Mouse (Mus musculus) limb, embryonic 11.5 days (tissue): ENCODE measurements at regions not wholly inside any gene's neighbourhood (a gene's known extent, or its start where the extent isn't known, plus 50 kb on each side); places are given as distances from the start of the nearest gene placed in this dataset.

Experiments
- ATAC-seq: fragments of 200-750 bp; cut with Nextera tagmentation; 2 replicates; pipeline ENCODE4 v1.8.0; 2017; ENCODE audit warnings: low read depth; ENCODE audit not compliant: insufficient number of reproducible peaks, low FRiP score, low TSS enrichment
- DNase-seq: peaks from one replicate; pipeline ENCODE4 v3.0.0-alpha.2; 2015; ENCODE audit warnings: low spot score
- H3K27ac ChIP-seq: fragments of 300-500 bp; sonication (generic); replicated peaks from 2 replicates; pipeline ENCODE4 v1.5.1; 2014; ENCODE audit warnings: low read depth, mild to moderate bottlenecking, low read length
- H3K27me3 ChIP-seq: fragments of 300-500 bp; sonication (generic); 2 replicates; pipeline ENCODE4 v1.6.1; 2014; ENCODE audit warnings: mild to moderate bottlenecking, low read length, mixed read lengths; ENCODE audit not compliant: control insufficient read depth, insufficient read depth
- H3K36me3 ChIP-seq: fragments of 300-500 bp; sonication (generic); 2 replicates; pipeline ENCODE4 v1.6.1; 2014; ENCODE audit warnings: mild to moderate bottlenecking, low read length, moderate library complexity, mixed read lengths; ENCODE audit not compliant: control insufficient read depth, insufficient read depth
- H3K4me1 ChIP-seq: fragments of 300-500 bp; sonication (generic); 2 replicates; pipeline ENCODE4 v1.6.1; 2014; ENCODE audit warnings: low read length, mixed read lengths; ENCODE audit not compliant: control insufficient read depth, insufficient read depth
- H3K4me2 ChIP-seq: fragments of 300-500 bp; sonication (generic); 2 replicates; pipeline ENCODE4 v1.6.1; 2014; ENCODE audit warnings: low read depth, mild to moderate bottlenecking, moderate library complexity; ENCODE audit not compliant: severe bottlenecking
- H3K4me3 ChIP-seq: fragments of 300-500 bp; sonication (generic); 2 replicates; pipeline ENCODE4 v1.5.1; 2014; ENCODE audit warnings: low read depth, low read length
- H3K9ac ChIP-seq: fragments of 300-500 bp; sonication (generic); 2 replicates; pipeline ENCODE4 v1.6.1; 2014; ENCODE audit warnings: mild to moderate bottlenecking, low read length
- H3K9me3 ChIP-seq: fragments of 300-500 bp; sonication (generic); 2 replicates; pipeline ENCODE4 v1.6.1; 2016; ENCODE audit warnings: low read length; ENCODE audit not compliant: control insufficient read depth
- WGBS: fragments of 180-500 bp; shearing (Covaris S2); extraction: QIAGEN DNeasy Blood & Tissue Kit; methylation state at CpG from one replicate; pipeline ENCODE4 v1.1.7; 2014; 5-methylcytosine and 5-hydroxymethylcytosine counted together

GRCm38 (mm10) chr10:84111502-84111901 lies 328.9 kb downstream of the Nuak1 start:
- Histone ChIP-seq H3K9me3 (no peaks in the 10 kb centered on the region), H3K4me1 (no peaks in the 10 kb centered on the region), H3K4me2 (no peak overlapping the region), H3K36me3 (no peaks in the 10 kb centered on the region), H3K4me3 (no peak overlapping the region), H3K27me3 (no peaks in the 10 kb centered on the region), H3K27ac (no peak overlapping the region), H3K9ac (no peak overlapping the region)
- 47% methylated on average over 5 of the region's 5 CpGs for WGBS
- DNase-seq (no peak), ATAC-seq (no peak)

DNA sequence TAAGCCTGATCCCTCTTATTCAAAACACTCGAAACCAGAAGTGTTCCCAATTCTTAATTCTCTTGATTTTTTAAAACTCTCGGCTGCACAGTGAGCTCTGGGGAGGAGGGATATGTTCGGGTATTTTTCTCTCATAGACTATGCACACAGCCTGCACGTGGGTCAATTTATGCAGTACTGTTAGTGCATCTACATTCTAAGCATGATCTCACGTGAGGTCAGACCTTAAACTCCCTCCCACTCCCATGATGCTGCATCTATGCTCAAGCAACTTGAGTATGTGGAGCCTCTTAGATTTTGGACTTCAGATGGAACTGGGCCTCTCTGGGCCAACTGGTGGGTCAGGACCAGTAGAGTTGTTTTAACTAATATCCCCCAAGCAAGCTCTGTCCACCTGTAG lies 328.5 kb downstream of the Nuak1 start:
- Histone ChIP-seq H3K27ac (no peak overlapping the region), H3K4me1 (no peaks in the 10 kb centered on the region), H3K4me3 (no peak overlapping the region), H3K36me3 (no peaks in the 10 kb centered on the region), H3K9ac (no peak overlapping the region), H3K4me2 (no peak overlapping the region), H3K9me3 (no peaks in the 10 kb centered on the region), H3K27me3 (no peaks in the 10 kb centered on the region)
- DNase-seq (no peak), ATAC-seq (no peak)
- WGBS, result 75% methylated on average over 5 of the region's 5 CpGs

- DNase-seq (no peak), ATAC-seq (no peak)
- Histone ChIP-seq H3K27ac (no peak overlapping the region), H3K36me3 (no peaks in the 10 kb centered on the region), H3K4me2 (no peak overlapping the region), H3K4me3 (no peak overlapping the region), H3K4me1 (no peaks in the 10 kb centered on the region), H3K9me3 (no peaks in the 10 kb centered on the region), H3K9ac (no peak overlapping the region), H3K27me3 (no peaks in the 10 kb centered on the region)
- WGBS, result 91% methylated on average over 8 of the region's 8 CpGs
Measured at GRCm38 (mm10) chr10:84119952-84120550, 320.3 kb downstream of the Nuak1 start.

DNA sequence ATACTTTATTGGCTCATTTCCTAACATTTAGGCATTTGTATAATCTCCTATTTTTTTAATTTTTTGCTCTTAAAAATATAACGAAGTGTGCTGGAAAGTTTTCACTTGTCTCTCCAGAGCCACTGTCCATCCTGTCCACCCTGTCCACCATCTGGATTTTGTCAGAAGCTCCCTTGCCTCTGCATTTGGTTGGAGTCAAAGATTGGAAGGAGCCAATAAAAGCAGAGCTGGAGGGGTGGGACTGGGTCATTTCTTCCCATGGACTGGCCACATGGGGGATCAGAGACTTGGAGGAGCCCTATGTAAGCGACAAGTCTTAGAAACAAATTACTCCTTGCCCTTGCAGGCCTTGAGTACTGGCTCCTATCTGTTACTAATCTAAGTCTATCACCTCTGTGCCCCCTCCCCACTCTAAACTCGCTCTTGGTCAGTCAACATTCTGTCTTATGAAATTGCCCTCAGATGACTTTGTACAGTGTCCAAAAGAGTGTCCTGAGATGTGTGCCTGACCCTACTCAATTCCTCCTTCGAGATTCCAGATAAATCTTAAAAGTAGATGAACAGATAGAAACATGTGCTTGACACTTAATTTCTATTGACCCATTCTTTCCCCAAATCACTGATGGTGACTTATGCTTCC lies 303.3 kb downstream of the Nuak1 start:
- Histone ChIP-seq H3K27me3 (no peaks in the 10 kb centered on the region), H3K36me3 (no peaks in the 10 kb centered on the region)
- WGBS, result 71% methylated on average over 4 of the region's 4 CpGs

DNA sequence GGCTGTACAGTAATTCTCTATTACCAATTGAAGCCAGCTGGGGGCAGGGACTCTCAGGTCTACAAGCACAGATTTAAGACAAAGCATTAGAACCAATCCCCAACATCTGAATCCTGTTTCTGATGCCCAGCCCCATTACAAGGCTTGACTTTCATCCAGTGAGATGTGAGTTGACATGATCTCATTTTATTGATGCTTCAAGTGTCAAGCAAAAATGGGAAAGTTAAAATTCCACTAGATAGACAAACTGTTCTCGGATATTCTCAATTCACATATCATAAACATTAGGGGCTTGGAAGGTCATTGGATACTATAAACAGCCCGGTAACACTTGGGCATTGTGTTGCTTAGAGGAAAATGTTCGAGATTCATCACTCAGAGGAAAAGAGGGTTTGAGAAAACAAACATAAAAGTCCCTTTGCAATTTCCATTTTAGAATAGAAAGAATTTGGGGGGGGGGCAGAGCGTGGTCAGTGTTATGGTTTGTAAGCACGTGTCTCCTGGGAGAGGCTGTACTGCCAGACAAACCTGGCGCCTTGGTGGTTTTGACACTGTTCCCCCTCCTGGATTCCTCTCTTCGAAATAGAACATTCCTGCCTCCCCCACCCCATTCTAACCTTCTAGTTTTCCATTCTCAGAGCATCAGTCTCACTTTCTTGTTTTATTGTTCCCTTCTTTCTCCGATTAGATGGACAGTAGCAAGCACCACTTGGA lies 297.5 kb downstream of the Nuak1 start:
- H3K4me2 ChIP-seq, result no peak overlapping the region
- no peak for ATAC-seq
- H3K4me3 ChIP-seq, result no peak overlapping the region
- no peak overlapping the region for H3K9ac ChIP-seq
- peaks cover 12% of the 10 kb centered on the region for H3K4me1 ChIP-seq
- 83% methylated on average over 8 of the region's 8 CpGs for WGBS
- H3K36me3 ChIP-seq, result no peaks in the 10 kb centered on the region
- H3K27ac ChIP-seq, result no peak overlapping the region
- no peaks in the 10 kb centered on the region for H3K27me3 ChIP-seq
- no peak for DNase-seq
- no peaks in the 10 kb centered on the region for H3K9me3 ChIP-seq

More for the DNA sequence above, 303.3 kb downstream of the Nuak1 start:
- Histone ChIP-seq H3K4me1 (no peaks in the 10 kb centered on the region), H3K4me3 (no peak overlapping the region), H3K4me2 (no peak overlapping the region), H3K27ac (no peak overlapping the region), H3K9me3 (no peaks in the 10 kb centered on the region), H3K9ac (no peak overlapping the region)
- ATAC-seq, result no peak
- DNase-seq, result no peak

DNA sequence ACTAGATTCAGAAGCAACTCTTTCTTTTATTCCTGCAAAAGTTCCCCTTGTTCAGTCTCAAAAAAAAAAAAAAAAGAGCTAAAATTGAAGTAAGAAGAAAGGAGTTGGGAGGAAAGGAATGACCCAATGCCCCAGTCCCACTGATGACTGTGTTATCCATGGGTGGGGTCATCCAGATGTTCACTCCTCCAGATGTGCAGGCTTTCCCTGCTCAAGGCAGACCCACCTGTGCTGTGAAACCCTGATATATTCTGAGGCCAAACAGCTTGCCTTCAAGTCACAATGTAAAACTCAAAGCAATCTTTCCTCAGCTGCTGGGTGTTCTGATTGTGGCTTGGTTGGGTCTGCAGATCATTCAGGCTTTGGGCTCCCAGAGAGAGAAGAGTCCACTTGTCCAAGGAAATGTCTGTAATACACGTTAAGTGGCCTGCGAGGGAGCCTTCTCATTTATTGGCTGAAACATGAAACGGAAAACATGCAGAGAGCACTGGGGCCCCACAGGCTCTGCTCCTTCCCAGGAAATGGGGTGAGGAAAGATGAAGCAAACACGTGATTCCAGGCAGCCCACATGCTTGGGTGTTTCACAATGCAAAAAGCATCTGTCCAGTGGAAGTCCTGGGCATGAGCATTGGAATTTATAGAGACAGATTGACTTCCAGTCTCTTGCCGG lies 296.6 kb downstream of the Nuak1 start:
- ATAC-seq (peak; percentile 84; the same call in 1 of the 2 replicates), DNase-seq (peak; percentile 36)
- H3K36me3 ChIP-seq, result no peaks in the 10 kb centered on the region
- no peak overlapping the region for H3K4me3 ChIP-seq
- H3K9ac ChIP-seq, result no peak overlapping the region
- H3K9me3 ChIP-seq, result no peaks in the 10 kb centered on the region
- no peak overlapping the region for H3K4me2 ChIP-seq
- no peaks in the 10 kb centered on the region for H3K27me3 ChIP-seq
- no peak overlapping the region for H3K27ac ChIP-seq
- 25% methylated on average over 5 of the region's 5 CpGs for WGBS
- peaks cover 12% of the 10 kb centered on the region for H3K4me1 ChIP-seq

GRCm38 (mm10) chr10:84144344-84144687 lies 296.1 kb downstream of the Nuak1 start:
- ATAC-seq (no peak), DNase-seq (no peak)
- peaks cover 12% of the 10 kb centered on the region for H3K4me1 ChIP-seq
- no peaks in the 10 kb centered on the region for H3K27me3 ChIP-seq
- H3K4me2 ChIP-seq, result no peak overlapping the region
- H3K4me3 ChIP-seq, result no peak overlapping the region
- no peaks in the 10 kb centered on the region for H3K36me3 ChIP-seq
- H3K9me3 ChIP-seq, result no peaks in the 10 kb centered on the region
- no peak overlapping the region for H3K9ac ChIP-seq
- no peak overlapping the region for H3K27ac ChIP-seq

DNA sequence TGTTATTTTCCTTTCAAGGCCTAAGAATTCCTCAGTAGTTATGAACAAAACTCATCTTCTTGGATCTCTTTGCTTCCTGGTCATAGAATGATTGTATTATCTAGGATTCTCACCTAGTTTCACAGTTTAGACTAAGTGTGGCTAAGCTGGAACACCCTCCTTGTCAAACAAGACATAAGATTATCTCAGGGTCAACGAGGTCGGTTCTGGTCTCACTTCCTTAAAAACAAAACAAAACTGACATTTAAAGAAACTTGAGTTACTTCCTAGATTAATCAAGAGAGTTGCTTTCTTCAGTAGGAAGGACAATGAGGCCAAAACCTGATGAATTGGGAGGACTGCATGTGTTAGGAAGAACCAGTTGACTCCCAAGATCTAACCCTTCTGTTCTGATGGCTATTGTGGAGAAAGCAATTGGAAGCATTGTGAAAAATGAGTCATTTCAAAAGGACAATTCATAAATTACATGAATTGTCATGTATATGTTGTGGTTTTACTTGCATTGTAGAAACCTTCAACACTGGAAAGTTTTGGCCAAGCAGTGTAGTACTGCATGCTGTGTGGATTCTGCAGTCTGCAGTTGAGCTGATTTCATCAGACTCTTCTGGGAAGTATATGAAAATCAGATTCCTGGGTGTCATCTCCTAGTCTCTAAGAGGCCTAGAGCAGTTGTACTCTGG lies 293.0 kb downstream of the Nuak1 start:
- peaks cover 12% of the 10 kb centered on the region for H3K4me1 ChIP-seq
- DNase-seq (no peak), ATAC-seq (no peak)
- H3K4me3 ChIP-seq, result no peak overlapping the region
- H3K27me3 ChIP-seq, result no peaks in the 10 kb centered on the region
- H3K27ac ChIP-seq, result no peak overlapping the region
- H3K9me3 ChIP-seq, result no peaks in the 10 kb centered on the region
- no peak overlapping the region for H3K4me2 ChIP-seq
- no peak overlapping the region for H3K9ac ChIP-seq
- no peaks in the 10 kb centered on the region for H3K36me3 ChIP-seq
- WGBS, result 88% methylated on average over 2 of the region's 2 CpGs
